Mouse (Mus musculus) large intestine, adult 2 months (tissue): ENCODE results near the gene Fam107b. TPM values are rescaled to one million over a fixed set of nuclear protein-coding genes. Genes with fewer than 3 reads are reported as not detected.
"Not testable (repeated sequence)": the region's sequence is repeated elsewhere in the genome, so short reads cannot be mapped to it uniquely, and the experiment has no call there.

Experiments
- DNase-seq: peaks from one replicate; pipeline ENCODE4 v3.0.0-alpha.2; 2012; ENCODE audit warnings: low read depth, low spot score
- WGBS: fragments of 180-500 bp; shearing (Covaris S2); methylation state at CpG from one replicate; pipeline ENCODE4 v1.1.7; 2018; 5-methylcytosine and 5-hydroxymethylcytosine counted together
- polyA plus RNA-seq: library from polyadenylated mRNA; depleted of rRNA; stranded (reverse); fragments of >200 nt; gene quantifications from 2 replicates; pipeline ENCODE4 v1.2.3, GENCODE M21; 2012

Fam107b gene
- polyA plus RNA-seq, 1 experiment, result 30.6 TPM

DNA sequence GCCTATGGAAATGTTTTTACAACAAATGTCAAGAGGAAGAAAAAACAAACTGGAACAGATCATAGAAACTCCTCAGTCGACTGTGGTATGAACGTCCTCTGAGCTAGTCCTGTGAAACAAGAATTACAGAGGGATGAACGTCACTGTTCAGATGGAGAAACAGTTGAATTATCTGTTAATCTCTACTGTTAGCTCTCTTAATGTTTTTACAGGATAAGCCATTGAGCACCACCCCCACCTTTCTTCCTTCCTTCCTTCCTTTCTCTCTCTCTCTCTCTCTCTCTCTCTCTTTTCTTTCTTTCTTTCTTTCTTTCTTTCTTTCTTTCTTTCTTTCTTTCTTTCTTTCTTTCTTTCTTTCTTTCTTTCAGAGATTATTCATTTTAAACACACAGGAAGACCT, 135.0 kb downstream of the Fam107b start:
- 47% methylated on average over 3 of the region's 3 CpGs for WGBS

DNA sequence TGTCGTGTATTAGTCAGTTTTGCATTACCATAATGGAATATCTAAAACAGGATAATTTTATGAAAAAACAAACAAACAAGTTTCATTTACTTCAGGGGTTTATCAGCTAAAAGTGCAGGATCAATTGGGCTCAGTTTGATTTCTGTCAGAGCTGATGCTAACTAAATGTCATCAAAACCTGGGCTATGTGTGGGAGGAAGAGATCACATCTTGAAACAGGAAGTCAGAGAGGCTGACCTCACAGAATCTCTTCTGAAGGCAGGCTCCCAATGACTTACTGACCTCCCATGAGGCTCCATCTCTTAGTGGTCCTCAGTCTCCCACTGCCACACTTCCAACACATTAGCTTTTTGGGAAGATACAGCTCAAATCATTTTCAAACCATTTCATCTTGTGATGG, 136.9 kb downstream of the Fam107b start:
- WGBS, result 88% methylated on average over 1 of the region's 1 CpGs
- no peak for DNase-seq

More for the DNA sequence above, 135.0 kb downstream of the Fam107b start:
- DNase-seq, result not testable (repeated sequence)

DNA sequence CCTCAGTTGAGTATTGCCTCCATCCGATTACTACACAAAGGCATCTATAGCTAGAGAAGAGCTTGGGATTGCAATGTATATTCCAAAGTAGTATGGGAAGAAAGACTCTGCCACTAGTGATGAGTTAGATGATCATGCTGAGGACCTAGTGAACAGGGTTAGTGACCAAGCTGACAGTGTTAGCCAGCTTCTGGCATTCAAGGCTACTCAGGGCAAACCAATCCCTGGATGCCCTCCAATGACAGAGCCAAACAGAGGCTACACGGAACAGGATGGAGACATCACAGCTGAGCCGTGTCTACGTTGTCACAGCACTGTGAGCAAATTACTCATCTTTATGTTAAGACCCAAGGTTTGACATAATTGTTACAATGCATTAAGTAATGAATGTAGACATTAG, 138.3 kb downstream of the Fam107b start:
- 94% methylated on average over 4 of the region's 4 CpGs for WGBS
- DNase-seq, result no peak

DNA sequence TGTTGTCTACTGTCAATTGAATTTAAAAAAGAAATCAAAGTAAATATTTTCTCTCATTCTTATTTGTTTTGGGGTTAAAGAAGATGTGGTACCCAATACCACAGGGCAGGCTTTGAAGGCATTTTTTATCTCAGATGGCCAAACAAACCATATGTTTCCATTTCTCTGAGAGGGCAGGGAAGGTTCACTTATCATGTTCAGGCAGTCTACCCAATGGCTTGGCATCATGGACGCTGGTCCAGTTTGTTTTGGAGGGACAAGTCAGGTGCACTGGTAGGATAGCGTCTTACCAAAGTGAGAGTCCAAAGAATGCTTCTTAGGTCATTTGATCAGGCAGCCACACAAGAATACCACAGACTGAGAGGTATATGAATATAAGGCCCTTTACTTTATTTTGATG, 139.6 kb downstream of the Fam107b start:
- no peak for DNase-seq
- WGBS, result 92% methylated on average over 2 of the region's 2 CpGs

DNA sequence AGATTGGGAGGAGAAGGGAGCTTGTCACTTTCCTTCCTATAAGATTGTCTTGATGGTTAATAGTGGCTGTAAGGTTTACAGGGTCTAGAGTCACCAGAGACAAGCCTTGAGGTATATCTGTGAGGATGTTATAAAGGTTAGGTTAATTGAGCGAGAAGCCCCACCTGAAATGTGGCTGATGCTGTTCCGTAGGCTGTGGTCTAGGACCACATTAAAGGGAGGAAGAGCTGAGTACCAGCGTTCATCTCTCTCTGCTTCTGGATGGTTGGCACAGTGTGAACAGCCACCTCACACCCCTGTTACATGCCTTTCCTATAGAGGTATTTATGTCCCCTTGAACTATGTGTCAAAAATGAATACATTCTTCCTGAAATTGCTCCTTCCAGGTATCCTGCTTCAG, 140.2 kb downstream of the Fam107b start:
- DNase-seq, result no peak
- WGBS, result 96% methylated on average over 3 of the region's 3 CpGs

DNA sequence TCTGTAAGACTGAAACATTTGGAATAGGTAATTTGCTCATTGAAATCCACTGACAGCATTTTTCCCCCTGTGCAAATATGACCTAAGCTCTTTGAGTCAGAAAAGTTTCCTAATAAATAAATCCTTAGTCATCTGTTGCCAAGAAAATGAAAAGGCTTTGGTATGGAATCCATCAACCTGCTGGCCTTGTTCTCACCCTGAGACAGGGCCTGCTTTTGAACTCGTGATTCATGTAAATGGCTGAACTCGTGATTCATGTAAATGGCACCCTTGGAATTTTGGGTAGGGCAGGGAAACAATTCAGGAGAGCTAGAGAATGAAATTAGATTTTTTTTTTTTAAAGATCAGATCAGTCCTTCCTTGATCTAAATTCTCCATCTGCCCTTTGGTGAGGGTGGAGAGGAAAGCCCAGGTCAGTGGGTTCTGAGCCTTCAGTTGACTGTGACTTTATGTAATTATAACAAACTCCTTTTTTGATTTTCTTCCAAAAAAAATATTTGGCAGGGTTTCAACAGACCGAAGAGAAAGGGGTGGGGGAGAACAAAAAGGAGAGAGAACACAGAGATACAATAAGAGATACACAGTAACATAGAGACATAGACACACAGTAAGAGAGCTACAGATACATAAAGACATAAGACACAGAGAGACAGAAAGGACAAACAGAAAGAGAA, 142.2 kb downstream of the Fam107b start:
- no peak for DNase-seq
- 24% methylated on average over 3 of the region's 3 CpGs for WGBS

DNA sequence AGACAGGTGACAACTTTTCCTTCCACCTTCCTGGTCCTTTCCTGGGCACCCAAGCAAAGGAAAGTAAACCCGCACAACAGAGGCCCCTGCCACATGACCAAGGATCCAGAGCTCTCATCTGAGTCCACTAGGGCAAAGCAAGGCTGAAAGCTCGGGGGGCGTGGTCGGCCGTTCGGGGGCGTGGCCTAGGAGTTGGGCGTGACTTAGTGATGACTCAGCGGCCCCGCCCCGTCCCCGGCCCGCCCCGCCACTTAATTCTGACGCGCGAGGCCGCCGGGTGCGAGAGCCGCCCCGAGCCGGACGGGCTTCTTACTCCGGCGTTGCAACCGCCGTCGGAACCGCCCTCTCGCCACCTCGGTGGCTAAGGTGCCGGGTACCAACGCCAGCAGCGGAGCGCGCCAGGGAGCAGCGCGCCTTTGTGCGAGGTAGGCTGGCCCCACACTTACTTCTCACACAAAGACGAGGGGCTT, 143.0 kb downstream of the Fam107b start:
- DNase-seq, result peak; percentile 71
- under 1% methylated on average over 41 of the region's 41 CpGs for WGBS

DNA sequence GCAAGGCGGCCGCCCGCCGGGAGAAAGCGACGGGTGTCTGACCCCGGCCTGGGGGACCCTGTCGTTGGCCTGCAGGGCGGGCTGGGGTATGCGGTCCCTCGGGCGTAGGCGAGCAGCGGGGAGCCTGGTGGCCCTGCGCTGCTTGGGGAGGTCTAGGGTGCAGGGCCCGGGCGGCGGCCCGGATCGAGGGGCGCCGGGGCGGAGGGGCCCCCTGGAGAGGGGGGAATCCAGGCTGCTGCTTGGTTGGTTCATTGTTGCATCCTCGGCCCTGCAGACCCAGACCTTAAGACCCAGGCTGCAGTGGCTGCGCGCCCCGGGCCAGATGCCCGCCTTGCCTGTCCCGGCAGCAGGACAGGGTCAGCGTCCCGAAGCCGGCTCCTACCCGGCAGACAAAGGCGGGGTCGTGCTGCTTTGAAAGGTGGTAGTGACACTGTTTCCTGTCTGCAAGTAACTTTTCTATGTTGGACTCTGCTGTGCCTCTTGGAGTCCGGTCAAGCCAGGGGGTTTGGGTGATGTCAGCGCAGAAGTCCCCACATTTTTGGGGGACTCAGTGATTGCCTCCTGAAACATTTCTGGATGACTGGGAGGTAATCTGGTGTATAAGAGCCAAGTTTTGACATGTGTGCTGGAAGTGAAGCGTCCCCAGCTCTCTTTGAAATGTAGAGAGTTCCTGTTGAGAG, 143.5 kb downstream of the Fam107b start:
- no peak for DNase-seq
- WGBS, result 1% methylated on average over 38 of the region's 38 CpGs

DNA sequence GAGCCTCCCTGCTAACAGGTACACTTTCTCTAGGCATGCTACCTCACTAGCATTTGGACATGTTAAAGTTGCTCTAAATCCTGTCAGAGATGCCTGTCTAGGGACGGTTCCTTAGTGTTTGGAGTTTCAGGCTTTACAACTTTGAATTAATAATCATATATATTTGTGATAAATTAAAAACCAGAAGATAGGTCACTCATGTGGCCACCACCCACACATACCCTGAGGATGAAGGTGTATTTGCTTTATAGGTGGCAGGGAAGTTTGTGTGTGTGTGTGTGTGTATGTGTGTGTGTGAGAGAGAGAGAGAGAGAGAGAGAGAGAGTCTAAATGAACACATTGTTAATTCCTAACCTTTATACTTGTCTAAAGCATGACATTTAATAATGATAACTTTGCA, 144.2 kb downstream of the Fam107b start:
- 26% methylated on average over 1 of the region's 1 CpGs for WGBS
- DNase-seq, result no peak

DNA sequence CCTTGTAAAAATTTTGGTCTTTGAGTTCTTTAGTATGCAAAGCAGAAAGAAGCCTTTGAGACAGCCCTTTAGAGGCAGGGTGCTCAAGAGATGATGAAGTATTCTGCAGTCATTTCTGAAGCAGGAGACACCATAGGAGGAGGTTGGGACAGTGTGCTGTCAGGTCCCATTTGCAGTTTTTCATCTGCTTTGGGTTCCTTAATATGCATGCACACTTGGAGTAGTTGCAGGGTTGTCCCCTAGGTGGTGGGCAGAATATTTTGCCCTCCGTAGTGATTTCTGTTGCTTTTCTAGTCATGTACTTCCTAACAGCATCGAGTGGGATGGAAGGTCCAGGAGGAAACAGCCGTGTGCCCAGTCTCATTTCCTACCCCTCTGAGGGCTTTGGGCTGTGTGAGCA, 145.1 kb downstream of the Fam107b start:
- no peak for DNase-seq
- WGBS, result 27% methylated on average over 3 of the region's 3 CpGs

DNA sequence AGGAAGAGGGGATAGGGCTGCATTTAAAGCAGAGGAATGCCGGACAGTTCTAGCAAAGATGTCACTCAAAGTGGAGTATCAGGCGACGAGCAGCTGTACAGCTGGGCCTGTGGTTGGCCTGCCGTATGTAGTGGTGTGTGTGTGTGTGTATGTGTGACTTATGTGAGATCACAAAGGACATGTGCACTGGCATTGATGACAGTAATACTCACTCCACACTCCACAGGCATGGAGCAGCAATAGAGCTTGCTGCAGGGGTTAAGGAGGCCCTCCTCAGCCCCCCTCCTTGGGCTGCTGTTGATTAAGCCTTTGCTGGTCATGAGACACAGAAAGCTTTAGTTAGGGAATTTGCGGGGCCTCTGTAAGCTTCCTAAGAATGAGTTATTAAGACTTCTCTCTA, 147.0 kb downstream of the Fam107b start:
- 73% methylated on average over 5 of the region's 5 CpGs for WGBS
- DNase-seq, result no peak

DNA sequence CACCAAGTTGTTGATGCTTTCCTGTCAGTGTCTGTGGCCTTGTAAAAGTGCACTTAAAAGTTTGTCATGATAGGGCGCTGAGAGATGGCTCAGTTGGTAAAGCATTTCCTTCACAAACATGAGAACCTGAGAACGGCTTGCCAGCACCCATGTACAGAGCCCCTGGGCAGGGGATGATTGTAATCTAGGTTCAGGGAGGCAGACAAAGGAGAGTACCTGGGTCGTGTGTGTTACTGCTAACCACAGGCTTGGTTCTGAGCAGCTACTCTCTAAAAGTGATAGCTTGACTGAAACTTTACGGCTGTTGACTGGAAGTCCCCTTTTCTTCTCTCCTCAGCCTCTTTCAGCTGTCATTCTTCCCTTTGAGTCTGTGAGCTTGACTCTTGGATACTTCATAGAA, 147.6 kb downstream of the Fam107b start:
- no peak for DNase-seq
- WGBS, result 63% methylated on average over 4 of the region's 4 CpGs

DNA sequence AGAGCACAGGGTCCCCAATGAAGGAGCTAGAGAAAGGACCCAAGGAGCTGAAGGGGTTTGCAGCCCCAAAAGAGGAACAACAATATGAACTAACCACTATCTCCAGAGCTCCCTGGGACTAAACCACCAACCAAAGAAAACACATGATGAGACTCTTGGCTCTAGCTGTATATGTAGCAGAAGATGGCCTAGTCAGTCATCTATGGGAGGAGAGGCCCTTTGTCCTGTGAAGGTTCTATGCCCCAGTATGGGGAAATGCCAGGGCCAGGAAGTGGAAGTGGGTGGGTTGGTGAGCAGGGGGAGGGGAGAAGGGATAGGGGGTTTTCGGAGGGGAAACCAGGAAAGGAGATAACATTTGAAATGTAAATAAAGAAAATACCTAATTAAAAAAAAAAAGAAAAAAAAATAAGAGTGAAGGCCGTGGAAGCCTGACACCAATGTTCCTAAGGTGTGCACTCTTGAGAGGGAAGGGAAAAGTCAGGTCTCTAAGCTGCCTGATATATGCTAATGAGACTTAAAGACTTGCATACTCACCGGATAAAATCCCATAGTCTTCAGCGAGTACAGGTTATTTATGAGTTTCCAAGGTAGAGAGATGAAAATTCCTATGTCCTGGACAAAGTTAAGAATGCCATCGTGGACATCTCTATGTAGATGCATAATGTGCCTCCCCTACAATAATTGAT, 149.3 kb downstream of the Fam107b start:
- not testable (repeated sequence) for DNase-seq
- WGBS, result 70% methylated on average over 5 of the region's 5 CpGs

DNA sequence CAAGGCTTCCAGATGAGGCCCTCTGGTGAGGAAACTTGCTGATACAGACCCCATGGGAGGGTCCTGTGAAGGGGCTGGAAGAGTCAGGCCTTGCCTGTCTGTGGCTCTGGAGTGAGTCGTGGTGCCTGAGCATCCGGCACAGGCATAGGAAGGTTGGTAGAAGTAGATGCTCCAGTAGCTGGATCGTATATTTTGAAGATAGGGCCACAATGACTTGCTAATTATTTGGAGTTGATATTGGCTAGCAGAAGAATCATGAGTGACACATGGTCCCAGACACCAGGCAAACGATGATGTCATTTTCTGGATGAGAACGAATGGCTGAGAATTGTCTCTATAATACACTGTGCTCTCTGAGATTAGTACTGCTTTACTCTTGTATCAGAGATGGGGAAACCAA, 150.8 kb downstream of the Fam107b start:
- 84% methylated on average over 5 of the region's 5 CpGs for WGBS
- no peak for DNase-seq

DNA sequence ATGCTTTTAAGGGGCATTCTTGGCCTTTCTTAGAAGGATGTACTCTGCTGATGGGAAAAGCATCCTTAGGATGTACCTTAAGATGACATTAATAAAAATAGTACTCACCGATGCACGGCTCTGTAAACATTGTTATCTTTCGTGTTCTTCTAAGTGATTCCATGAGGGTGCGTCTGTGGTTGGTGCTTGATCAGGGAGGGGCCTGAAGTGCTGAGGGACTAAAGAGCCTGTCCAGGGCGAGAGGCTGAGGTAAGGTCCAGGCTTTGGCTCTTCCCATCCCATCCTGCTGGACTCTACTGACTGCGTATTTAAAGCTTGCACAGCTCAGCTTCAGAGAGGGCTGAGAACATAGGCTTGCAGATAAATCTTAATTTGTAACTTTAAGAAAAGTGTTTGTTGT, 151.7 kb downstream of the Fam107b start:
- no peak for DNase-seq
- WGBS, result 55% methylated on average over 6 of the region's 6 CpGs

DNA sequence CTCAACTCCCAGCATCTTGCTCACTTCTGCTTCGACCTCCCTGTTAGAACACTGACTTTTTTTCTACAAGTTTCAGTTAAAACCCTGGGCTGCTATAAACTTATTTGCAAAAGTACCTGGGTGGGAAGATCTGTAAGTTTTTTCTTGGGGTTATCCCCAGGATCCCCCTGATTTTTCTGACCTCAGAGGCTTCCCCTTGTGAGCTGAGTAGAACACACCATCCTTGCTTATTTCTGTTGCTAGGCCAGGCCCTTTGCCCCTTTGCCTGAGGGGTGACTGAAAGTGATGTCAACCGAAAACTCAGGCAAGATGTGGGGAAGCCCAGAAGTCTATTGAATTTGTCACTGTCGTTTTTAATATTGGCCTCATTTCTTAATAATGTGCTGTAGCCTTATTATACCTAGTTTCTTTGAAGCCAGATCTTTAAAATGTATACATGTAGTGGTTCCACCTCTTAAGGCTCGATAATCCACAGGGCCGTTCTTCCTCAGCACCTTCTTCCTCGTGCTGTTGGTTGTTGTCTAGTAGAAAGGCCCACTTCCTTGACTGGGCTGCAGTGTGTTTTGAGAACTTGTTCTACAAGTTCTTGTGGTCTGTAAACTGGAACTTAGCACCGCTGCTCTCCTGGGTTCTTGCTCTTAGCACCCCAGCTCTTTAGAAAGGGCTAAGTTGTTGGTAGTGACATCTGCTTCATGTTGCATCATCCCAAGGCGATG, 153.3 kb downstream of the Fam107b start:
- no peak for DNase-seq
- WGBS, result 53% methylated on average over 8 of the region's 8 CpGs

DNA sequence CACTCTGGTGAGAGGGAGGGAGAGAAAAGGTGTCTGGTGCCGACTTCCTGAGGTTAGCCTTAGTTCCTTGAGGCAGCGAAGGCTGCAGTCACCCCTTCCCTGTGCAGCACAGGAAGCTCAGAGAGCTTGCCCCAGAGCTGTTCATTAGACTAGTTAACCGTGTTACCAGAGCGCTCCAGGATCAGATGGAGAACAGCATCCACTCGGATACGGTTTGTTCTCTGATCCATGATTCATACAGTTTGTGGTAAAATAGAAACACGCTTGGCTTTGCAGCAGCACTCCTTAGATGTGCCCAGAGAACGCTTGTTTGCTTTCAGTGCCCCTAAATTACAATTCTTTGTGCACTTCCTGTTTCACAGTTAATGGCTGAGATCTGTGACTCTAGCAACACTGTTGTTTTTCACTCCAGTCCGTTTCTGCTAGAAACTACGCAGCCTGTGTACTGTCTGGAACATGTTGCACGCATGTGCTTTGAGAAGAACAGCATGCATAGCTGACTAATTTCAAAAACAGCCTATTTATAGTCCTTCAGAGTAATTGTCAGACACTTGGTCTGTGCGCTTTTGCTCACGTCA, 156.3 kb downstream of the Fam107b start:
- 17% methylated on average over 13 of the region's 13 CpGs for WGBS
- no peak for DNase-seq

DNA sequence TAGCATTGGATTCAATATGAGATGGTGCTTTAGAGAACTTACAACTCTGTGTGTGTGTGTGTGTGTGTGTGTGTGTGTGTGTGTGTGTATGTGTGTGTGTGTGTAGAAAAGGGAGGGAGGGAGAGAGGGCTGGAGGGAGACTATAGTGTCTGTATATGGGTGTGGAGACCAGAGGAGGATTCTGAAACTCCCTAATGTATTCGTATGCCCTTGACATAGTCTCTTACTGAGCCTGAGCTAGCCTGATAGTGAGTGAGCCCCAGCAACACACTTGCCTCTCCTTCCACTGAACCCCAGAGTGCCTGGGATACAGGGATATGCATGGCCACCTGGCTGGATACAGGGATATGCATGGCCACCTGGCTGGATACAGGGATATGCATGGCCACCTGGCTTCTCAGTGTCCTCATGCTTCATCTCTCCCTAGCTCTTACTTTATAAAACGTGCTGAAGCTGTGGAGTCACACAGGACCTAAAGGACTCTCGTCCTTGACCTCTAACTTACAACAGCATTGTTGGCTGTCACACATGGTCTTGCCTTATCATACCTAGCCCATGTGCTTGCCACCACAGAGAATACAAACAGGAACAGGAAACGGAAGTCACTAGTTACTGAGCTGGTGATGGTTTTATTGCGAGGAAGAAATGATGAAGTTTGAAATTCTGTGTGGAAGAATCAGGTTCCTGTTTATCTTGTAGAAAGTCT, 157.1 kb downstream of the Fam107b start:
- WGBS, result 52% methylated on average over 5 of the region's 5 CpGs
- DNase-seq, result no peak

DNA sequence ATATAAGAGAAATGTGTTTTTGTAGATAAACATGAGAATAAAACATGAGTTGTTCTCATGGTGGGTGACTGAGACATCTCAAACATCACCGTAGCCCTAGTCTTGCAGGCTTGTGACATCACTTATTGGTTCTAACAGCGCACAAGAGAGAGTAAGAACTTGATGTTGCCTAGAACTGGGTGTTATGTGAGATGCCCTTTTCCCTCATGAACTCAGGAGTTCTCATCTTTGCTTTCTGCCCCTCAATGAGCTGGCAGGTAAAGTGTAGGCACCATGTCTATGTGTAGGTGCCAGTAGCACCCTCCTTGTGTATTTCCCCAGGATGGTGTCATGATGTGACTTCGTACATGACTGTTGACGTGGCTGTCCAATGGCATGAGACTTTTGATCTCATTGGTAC, 157.8 kb downstream of the Fam107b start:
- 93% methylated on average over 4 of the region's 4 CpGs for WGBS
- DNase-seq, result no peak
